Mouse (Mus musculus) kidney, postnatal 0 days (tissue): ENCODE results near the gene Tyro3. TPM values are rescaled to one million over a fixed set of nuclear protein-coding genes. Genes with fewer than 3 reads are reported as not detected.

Experiments
- ATAC-seq: fragments of 200-750 bp; cut with Nextera tagmentation; replicated peaks from 2 replicates; pipeline ENCODE4 v1.8.0; 2017; ENCODE audit warnings: low read depth, moderate number of reproducible peaks, moderate TSS enrichment, moderate library complexity; ENCODE audit not compliant: low FRiP score
- DNase-seq: peaks from one replicate; pipeline ENCODE4 v3.0.0-alpha.2; 2016; ENCODE audit warnings: low spot score
- H3K27ac ChIP-seq: fragments of 300-500 bp; sonication (generic); 2 replicates; pipeline ENCODE4 v1.5.1; 2014; ENCODE audit warnings: mild to moderate bottlenecking
- H3K27me3 ChIP-seq: fragments of 300-500 bp; sonication (generic); 2 replicates; pipeline ENCODE4 v1.6.1; 2014; ENCODE audit warnings: low read length, mixed read lengths; ENCODE audit not compliant: insufficient read depth
- H3K36me3 ChIP-seq: fragments of 300-500 bp; sonication (generic); 2 replicates; pipeline ENCODE4 v1.6.1; 2014; ENCODE audit warnings: low read length, mixed read lengths; ENCODE audit not compliant: insufficient read depth
- H3K4me1 ChIP-seq: fragments of 300-500 bp; sonication (generic); replicated peaks from 2 replicates; pipeline ENCODE4 v1.6.1; 2014; ENCODE audit warnings: antibody characterized with exemption, low read length, mixed read lengths; ENCODE audit not compliant: insufficient read depth
- H3K4me2 ChIP-seq: fragments of 300-500 bp; sonication (generic); 2 replicates; pipeline ENCODE4 v1.6.1; 2014; ENCODE audit warnings: mild to moderate bottlenecking, low read length, moderate library complexity, mixed read lengths
- H3K4me3 ChIP-seq: fragments of 300-500 bp; sonication (generic); replicated peaks from 2 replicates; pipeline ENCODE4 v1.5.1; 2014; ENCODE audit warnings: low read depth, low read length
- H3K9ac ChIP-seq: fragments of 300-500 bp; sonication (generic); 2 replicates; pipeline ENCODE4 v1.6.1; 2014; ENCODE audit warnings: low read depth, low read length
- H3K9me3 ChIP-seq: fragments of 300-500 bp; sonication (generic); replicated peaks from 2 replicates; pipeline ENCODE4 v1.6.1; 2016; ENCODE audit warnings: low read length, inconsistent platforms, mixed read lengths
- CTCF ChIP-seq: IDR thresholded peaks from 2 replicates; pipeline ENCODE4 v1.5.1; 2016; ENCODE audit warnings: antibody characterized with exemption, low read depth, mild to moderate bottlenecking, moderate library complexity
- WGBS: fragments of 180-500 bp; shearing (Covaris S2); extraction: QIAGEN DNeasy Blood & Tissue Kit; methylation state at CpG from one replicate; pipeline ENCODE4 v1.1.7; 2014; 5-methylcytosine and 5-hydroxymethylcytosine counted together
- polyA plus RNA-seq: library from polyadenylated mRNA; unstranded; fragments of >200 nt; fragmentation: Nextera tagmentation; extraction: Ambion mirVana; gene quantifications from 2 replicates; pipeline ENCODE4 v1.2.1, GENCODE M21; 2015

Gene Tyro3
- polyA plus RNA-seq, 1 experiment from 2014 or later: 7.7 TPM

GRCm38 (mm10) chr2:119804275-119804628 lies 6.7 kb downstream of the Tyro3 start:
- Histone ChIP-seq H3K27ac (no peak overlapping the region), H3K9me3 (no peaks in the 10 kb centered on the region), H3K4me1 (no peaks in the 10 kb centered on the region), H3K9ac (no peak overlapping the region), H3K4me2 (no peak overlapping the region; the same call in 1 of the 2 replicates), H3K4me3 (no peak overlapping the region), H3K36me3 (0 out of 2 replicates have a peak, but pooled peaks cover 4% of the 10 kb centered on the region), H3K27me3 (no peaks in the 10 kb centered on the region)
- DNase-seq (peak; percentile 16), ATAC-seq (no peak)
- TF ChIP-seq CTCF: no peak
- 52% methylated on average over 5 of the region's 5 CpGs for WGBS

DNA sequence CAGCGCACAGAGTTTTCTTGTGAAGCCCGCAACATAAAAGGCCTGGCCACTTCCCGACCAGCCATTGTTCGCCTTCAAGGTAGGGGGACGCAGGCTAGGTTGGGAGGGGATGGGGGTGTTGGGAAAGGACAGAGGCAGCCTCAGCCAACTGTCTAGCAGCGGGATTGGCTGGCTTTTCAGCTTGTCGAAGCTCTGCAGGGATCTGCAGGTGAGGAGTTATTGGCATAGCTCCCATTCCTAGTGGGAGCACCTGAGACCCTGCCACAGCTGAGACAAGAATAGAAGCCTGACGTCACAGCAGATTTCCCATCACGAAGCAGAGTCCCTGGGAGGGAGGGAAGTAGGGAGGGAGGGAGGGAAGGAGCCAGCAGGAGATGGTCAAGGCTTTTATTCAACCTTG lies 7.2 kb downstream of the Tyro3 start:
- no peaks in the 10 kb centered on the region for H3K9me3 ChIP-seq
- H3K27ac ChIP-seq: no peak overlapping the region
- H3K4me2 ChIP-seq: no peak overlapping the region
- 0 out of 2 replicates have a peak, but pooled peaks cover 4% of the 10 kb centered on the region for H3K36me3 ChIP-seq
- no peak for TF ChIP-seq CTCF
- ATAC-seq: no peak
- H3K4me1 ChIP-seq: no peaks in the 10 kb centered on the region
- H3K4me3 ChIP-seq: no peak overlapping the region
- H3K9ac ChIP-seq: no peak overlapping the region
- 51% methylated on average over 9 of the region's 9 CpGs for WGBS
- DNase-seq: no peak
- no peaks in the 10 kb centered on the region for H3K27me3 ChIP-seq

GRCm38 (mm10) chr2:119805536-119805935 lies 8.0 kb downstream of the Tyro3 start:
- H3K4me3 ChIP-seq: no peak overlapping the region
- DNase-seq (no peak), ATAC-seq (no peak)
- no peak for TF ChIP-seq CTCF
- no peaks in the 10 kb centered on the region for H3K9me3 ChIP-seq
- no peaks in the 10 kb centered on the region for H3K27me3 ChIP-seq
- H3K27ac ChIP-seq: no peak overlapping the region
- no peak overlapping the region for H3K9ac ChIP-seq
- 0 out of 2 replicates have a peak, but pooled peaks cover 4% of the 10 kb centered on the region for H3K36me3 ChIP-seq
- no peak overlapping the region for H3K4me2 ChIP-seq
- H3K4me1 ChIP-seq: no peaks in the 10 kb centered on the region
- WGBS: 67% methylated on average over 8 of the region's 8 CpGs

DNA sequence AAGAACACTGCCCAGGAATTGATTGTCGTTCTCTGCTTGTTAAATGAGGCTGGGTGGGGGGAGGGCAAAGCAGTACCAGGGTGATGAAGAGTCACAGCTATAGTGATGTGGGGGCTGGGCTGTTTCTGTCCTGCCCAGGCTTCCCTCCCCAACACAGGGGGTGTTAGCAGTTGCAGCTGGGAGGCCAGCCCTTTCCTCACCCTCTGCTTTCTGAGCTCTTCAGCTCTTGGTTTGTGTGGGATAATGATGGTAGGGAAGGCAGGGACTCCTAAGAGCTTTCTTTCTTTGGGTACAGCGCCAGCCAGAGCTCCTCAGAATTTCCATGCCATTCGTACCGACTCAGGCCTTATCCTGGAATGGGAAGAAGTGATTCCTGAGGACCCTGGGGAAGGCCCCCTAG lies 10.9 kb downstream of the Tyro3 start:
- H3K4me2 ChIP-seq: no peak overlapping the region
- ATAC-seq (no peak), DNase-seq (no peak)
- no peak overlapping the region for H3K27ac ChIP-seq
- WGBS: 41% methylated on average over 4 of the region's 4 CpGs
- H3K36me3 ChIP-seq: 0 out of 2 replicates have a peak, but pooled peaks cover 4% of the 10 kb centered on the region
- no peak overlapping the region for H3K9ac ChIP-seq
- H3K27me3 ChIP-seq: no peaks in the 10 kb centered on the region
- no peak overlapping the region for H3K4me3 ChIP-seq
- H3K4me1 ChIP-seq: no peaks in the 10 kb centered on the region
- no peak for TF ChIP-seq CTCF
- no peaks in the 10 kb centered on the region for H3K9me3 ChIP-seq

GRCm38 (mm10) chr2:119808881-119809280 lies 11.3 kb downstream of the Tyro3 start:
- Histone ChIP-seq H3K4me2 (no peak overlapping the region), H3K36me3 (0 out of 2 replicates have a peak, but pooled peaks cover 4% of the 10 kb centered on the region), H3K9ac (no peak overlapping the region), H3K27me3 (no peaks in the 10 kb centered on the region), H3K9me3 (no peaks in the 10 kb centered on the region), H3K4me3 (no peak overlapping the region), H3K4me1 (no peaks in the 10 kb centered on the region), H3K27ac (no peak overlapping the region)
- no peak for DNase-seq
- no peak for ATAC-seq
- 39% methylated on average over 4 of the region's 4 CpGs for WGBS
- TF ChIP-seq CTCF: no peak

DNA sequence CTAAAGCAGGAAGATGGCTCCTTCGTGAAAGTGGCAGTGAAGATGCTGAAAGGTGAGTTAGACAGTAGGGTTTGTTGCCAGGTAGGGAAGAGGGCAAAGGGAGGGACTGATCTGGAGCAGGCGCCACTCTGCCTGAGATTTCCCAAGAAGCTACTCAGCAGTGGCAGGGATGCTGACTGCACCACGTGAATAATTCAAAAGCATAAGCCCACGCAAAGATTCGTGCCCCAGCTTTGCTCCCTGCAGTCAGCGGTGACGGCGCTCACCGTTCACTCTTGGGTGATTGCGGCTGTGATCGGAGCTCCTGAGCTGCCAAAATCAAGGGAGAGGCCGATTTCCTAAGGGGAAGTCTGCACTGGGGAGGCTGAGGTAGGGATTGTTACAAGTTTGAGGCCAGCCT lies 13.4 kb downstream of the Tyro3 start:
- Histone ChIP-seq H3K27me3 (no peaks in the 10 kb centered on the region), H3K4me3 (no peak overlapping the region), H3K9ac (no peak overlapping the region), H3K4me2 (no peak overlapping the region), H3K9me3 (no peaks in the 10 kb centered on the region), H3K4me1 (no peaks in the 10 kb centered on the region), H3K36me3 (no peaks in the 10 kb centered on the region), H3K27ac (no peak overlapping the region)
- DNase-seq (no peak), ATAC-seq (no peak)
- TF ChIP-seq CTCF: no peak
- 74% methylated on average over 12 of the region's 12 CpGs for WGBS

DNA sequence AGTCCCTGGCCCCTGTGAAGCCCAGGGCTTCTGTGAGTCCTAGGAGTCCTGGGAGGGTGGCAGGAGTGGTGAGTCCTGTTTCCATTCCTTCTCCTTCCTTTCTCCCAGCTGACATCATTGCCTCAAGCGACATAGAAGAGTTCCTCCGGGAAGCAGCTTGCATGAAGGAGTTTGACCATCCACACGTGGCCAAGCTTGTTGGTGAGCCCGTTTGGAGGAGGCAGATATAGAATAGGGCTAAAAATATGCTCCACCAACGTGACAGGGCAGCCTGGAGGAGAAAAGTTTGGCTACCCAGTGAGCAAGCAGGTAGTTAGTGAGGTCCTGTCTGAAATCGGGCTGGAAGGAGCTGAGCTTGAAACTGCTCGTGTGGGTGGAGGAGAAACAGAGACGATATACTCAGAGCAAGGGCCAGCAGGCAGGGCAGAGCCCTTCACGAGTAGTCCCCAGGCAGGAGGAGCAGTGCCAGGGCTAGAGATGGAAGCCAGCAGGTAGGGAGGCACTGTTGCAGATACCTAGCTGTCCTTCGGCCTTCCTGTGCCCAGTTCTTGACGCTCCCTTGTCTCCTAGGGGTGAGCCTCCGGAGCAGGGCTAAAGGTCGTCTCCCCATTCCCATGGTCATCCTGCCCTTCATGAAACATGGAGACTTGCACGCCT lies 14.1 kb downstream of the Tyro3 start:
- Histone ChIP-seq H3K27me3 (no peaks in the 10 kb centered on the region), H3K4me2 (no peak overlapping the region), H3K36me3 (peaks cover under 1% of the 10 kb centered on the region; the same call in 1 of the 2 replicates), H3K9ac (no peak overlapping the region), H3K9me3 (no peaks in the 10 kb centered on the region), H3K4me1 (no peaks in the 10 kb centered on the region), H3K27ac (no peak overlapping the region), H3K4me3 (no peak overlapping the region)
- WGBS: 85% methylated on average over 14 of the region's 14 CpGs
- ATAC-seq: no peak
- no peak for TF ChIP-seq CTCF
- no peak for DNase-seq
